Mouse (Mus musculus) erythroblast, embryonic 14.5 days (primary cell): Measurements from ENCODE around the gene Tnn.

Experiments
- GATA1 ChIP-seq: IDR thresholded peaks from 2 replicates; pipeline ENCODE4 v1.6.1; 2012; ENCODE audit warnings: low read length, inconsistent platforms, mixed read lengths
- TAL1 ChIP-seq: IDR thresholded peaks from 3 replicates; pipeline ENCODE4 v1.6.1; 2012; ENCODE audit warnings: low read length, inconsistent platforms, mixed read lengths

GRCm38 (mm10) chr1:160158190-160158589 is 4.8 kb upstream of the Tnn start:
- TF ChIP-seq GATA1 (no peak), TAL1 (no peak)
